Mouse (Mus musculus): ENCODE measurements at regions not wholly inside any gene's neighbourhood (a gene's known extent, or its start where the extent isn't known, plus 50 kb on each side); places are given as distances from the start of the nearest gene placed in this dataset.

DNA sequence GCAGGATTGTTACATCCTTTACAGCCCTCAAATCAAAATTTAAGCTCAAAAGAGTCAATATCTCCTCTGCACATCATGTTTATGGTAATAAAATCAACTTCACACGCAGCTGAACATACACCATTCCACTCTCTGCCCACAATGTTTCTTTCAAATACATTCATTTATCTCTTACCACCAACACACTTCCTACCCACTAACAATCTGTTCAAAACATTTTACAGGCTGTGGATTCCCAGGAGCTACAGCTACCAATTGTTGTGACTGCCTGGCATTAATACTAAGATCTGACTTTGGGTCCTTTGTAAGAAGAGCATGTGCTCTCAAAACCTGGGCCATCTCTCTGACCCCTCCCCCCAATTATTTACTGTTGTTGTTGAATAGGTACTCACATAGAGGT, 161.0 kb upstream of the Kcnmb2 start:
- TF ChIP-seq POLR2A (IDR thresholded peaks at IDR 0.05; ENCODE audit: borderline replicate concordance, extremely low read depth, insufficient read depth, insufficient read length, poor library complexity, severe bottlenecking), result no peak
- no peak for TF ChIP-seq CTCF (IDR thresholded peaks at IDR 0.05; ENCODE audit: borderline replicate concordance, extremely low read depth, insufficient read depth, insufficient read length)
